Mouse (Mus musculus) thymus, postnatal 36 days (tissue): ENCODE data around the gene Ramac.

Experiments
- DNase-seq, 2 experiments: peaks; one replicate each; pipeline ENCODE4 v3.0.0; 2022; ENCODE audit warnings: mixed read lengths in 2 of 2

Gene Ramac

GRCm38 (mm10) chr7:81762180-81763109 is at the start of gene Ramac:
TSS of gene Ramac (plus strand) at chr7:81762925.
- peak; percentile 83 to 84 for DNase-seq

- no peak for DNase-seq
Observed at GRCm38 (mm10) chr7:81718657-81719056, 44.1 kb upstream of the Ramac start.

GRCm38 (mm10) chr7:81719216-81719661 is 43.5 kb upstream of the Ramac start:
- DNase-seq: no peak

- DNase-seq: no peak
Observed at GRCm38 (mm10) chr7:81721271-81721670, 41.5 kb upstream of the Ramac start.

- no peak for DNase-seq
Observed at GRCm38 (mm10) chr7:81723851-81724250, 38.9 kb upstream of the Ramac start.

GRCm38 (mm10) chr7:81725986-81726727 is 36.6 kb upstream of the Ramac start:
- no peak for DNase-seq

GRCm38 (mm10) chr7:81726728-81727005 is 36.1 kb upstream of the Ramac start:
- no peak for DNase-seq

- no peak for DNase-seq
Observed at GRCm38 (mm10) chr7:81727716-81728115, 35.0 kb upstream of the Ramac start.

- no peak for DNase-seq
Observed at GRCm38 (mm10) chr7:81729787-81730186, 32.9 kb upstream of the Ramac start.

- DNase-seq: no peak
Observed at GRCm38 (mm10) chr7:81731181-81731651, 31.5 kb upstream of the Ramac start.

GRCm38 (mm10) chr7:81732183-81733089 is 30.3 kb upstream of the Ramac start:
- DNase-seq: no peak

GRCm38 (mm10) chr7:81735300-81736048 is 27.3 kb upstream of the Ramac start:
- no peak for DNase-seq

GRCm38 (mm10) chr7:81738720-81739385 is 23.9 kb upstream of the Ramac start:
- no peak for DNase-seq

GRCm38 (mm10) chr7:81740010-81740409 is 22.7 kb upstream of the Ramac start:
- no peak for DNase-seq

GRCm38 (mm10) chr7:81744145-81744544 is 18.6 kb upstream of the Ramac start:
- no peak for DNase-seq

GRCm38 (mm10) chr7:81747956-81748355 is 14.8 kb upstream of the Ramac start:
- DNase-seq: no peak

- DNase-seq: peak; percentile 38 to 55
Observed at GRCm38 (mm10) chr7:81763110-81763845, 553 bp downstream of the Ramac start.

GRCm38 (mm10) chr7:81772786-81773539 is 10.2 kb downstream of the Ramac start:
- no peak for DNase-seq

GRCm38 (mm10) chr7:81775325-81775724 is 12.6 kb downstream of the Ramac start:
- DNase-seq: no peak

- no peak for DNase-seq
Observed at GRCm38 (mm10) chr7:81777667-81778218, 15.0 kb downstream of the Ramac start.
